Mouse (Mus musculus) small intestine, adult 2 months (tissue): ENCODE measurements at regions not wholly inside any gene's neighbourhood (a gene's known extent, or its start where the extent isn't known, plus 50 kb on each side); places are given as distances from the start of the nearest gene placed in this dataset.
A peak's percentile ranks its signal among the peaks of the same experiment; 100 is the strongest.

Experiments used
- H3K27ac ChIP-seq: fragments of 200-500 bp; 2 replicates; pipeline ENCODE4 v1.5.1; 2012; ENCODE audit warnings: low read depth, low read length, control low read depth, inconsistent platforms; ENCODE audit not compliant: insufficient read depth
- H3K27me3 ChIP-seq: fragments of 200-500 bp; 2 replicates; pipeline ENCODE4 v1.6.1; 2012; ENCODE audit warnings: mild to moderate bottlenecking, moderate library complexity, low read length, inconsistent platforms; ENCODE audit not compliant: control insufficient read depth, insufficient read depth
- H3K36me3 ChIP-seq: fragments of 200-500 bp; 2 replicates; pipeline ENCODE4 v1.6.1; 2012; ENCODE audit warnings: mild to moderate bottlenecking, low read length, control low read depth, inconsistent platforms; ENCODE audit not compliant: control insufficient read depth, insufficient read depth
- H3K4me1 ChIP-seq: fragments of 200-500 bp; 2 replicates; pipeline ENCODE4 v1.6.1; 2012; ENCODE audit warnings: low read length, inconsistent platforms, mixed read lengths; ENCODE audit not compliant: control insufficient read depth, insufficient read depth, insufficient read length
- H3K4me3 ChIP-seq: fragments of 200-500 bp; 2 replicates; pipeline ENCODE4 v1.5.1; 2012; ENCODE audit warnings: low read depth, mild to moderate bottlenecking, control low read depth, inconsistent platforms, low read length, moderate library complexity
- CTCF ChIP-seq: fragments of 200-500 bp; IDR thresholded peaks from 2 replicates; pipeline ENCODE4 v1.5.1; 2012; ENCODE audit warnings: low read depth, mild to moderate bottlenecking, control low read depth, inconsistent platforms, low read length, moderate library complexity, mixed read lengths; ENCODE audit not compliant: insufficient replicate concordance, insufficient read length; ENCODE audit errors: extremely low read depth
- POLR2A ChIP-seq: fragments of 200-500 bp; IDR thresholded peaks from 2 replicates; pipeline ENCODE4 v1.6.1; 2012; ENCODE audit warnings: low read depth, mild to moderate bottlenecking, control low read depth, inconsistent platforms, low read length, moderate library complexity
- WGBS: fragments of 180-500 bp; shearing (Covaris S2); methylation state at CpG from one replicate; pipeline ENCODE4 v1.1.7; 2018; 5-methylcytosine and 5-hydroxymethylcytosine counted together

- 89% methylated on average over 2 of the region's 2 CpGs for WGBS
- Histone ChIP-seq H3K27me3 (no peaks in the 10 kb centered on the region), H3K27ac (no peak overlapping the region), H3K4me1 (peaks cover 12% of the 10 kb centered on the region), H3K36me3 (no peaks in the 10 kb centered on the region), H3K4me3 (no peak overlapping the region)
- TF ChIP-seq CTCF (no peak), POLR2A (no peak)
Measured at GRCm38 (mm10) chr17:15195819-15196218, 154.5 kb upstream of the Gm3448 start.

- H3K27me3 ChIP-seq = no peaks in the 10 kb centered on the region
- 86% methylated on average over 7 of the region's 7 CpGs for WGBS
- H3K27ac ChIP-seq = no peak overlapping the region
- H3K4me3 ChIP-seq = no peak overlapping the region
- peaks cover 12% of the 10 kb centered on the region for H3K4me1 ChIP-seq
- H3K36me3 ChIP-seq = no peaks in the 10 kb centered on the region
- TF ChIP-seq CTCF (no peak), POLR2A (no peak)
Measured at GRCm38 (mm10) chr17:15194894-15195461, 153.6 kb upstream of the Gm3448 start.

GRCm38 (mm10) chr17:15193831-15194230 is 152.5 kb upstream of the Gm3448 start:
- Histone ChIP-seq H3K27ac (no peak overlapping the region), H3K36me3 (no peaks in the 10 kb centered on the region), H3K4me3 (no peak overlapping the region), H3K27me3 (no peaks in the 10 kb centered on the region), H3K4me1 (peaks cover 12% of the 10 kb centered on the region)
- WGBS = 74% methylated on average over 6 of the region's 6 CpGs
- TF ChIP-seq CTCF = no peak
- TF ChIP-seq POLR2A = no peak

GRCm38 (mm10) chr17:15192840-15193239 is 151.5 kb upstream of the Gm3448 start:
- Histone ChIP-seq H3K27ac (no peak overlapping the region), H3K4me1 (peaks cover 12% of the 10 kb centered on the region), H3K27me3 (no peaks in the 10 kb centered on the region), H3K4me3 (0 out of 2 replicates have a peak overlapping the region, but pooled peaks have one; percentile 2), H3K36me3 (no peaks in the 10 kb centered on the region)
- TF ChIP-seq POLR2A = no peak
- no peak for TF ChIP-seq CTCF
- 11% methylated on average over 7 of the region's 7 CpGs for WGBS

- no peaks in the 10 kb centered on the region for H3K4me1 ChIP-seq
- no peak for TF ChIP-seq CTCF
- no peak for TF ChIP-seq POLR2A
- H3K36me3 ChIP-seq = no peaks in the 10 kb centered on the region
- H3K27ac ChIP-seq = no peak overlapping the region
- no peak overlapping the region for H3K4me3 ChIP-seq
- 29% methylated on average over 5 of the region's 5 CpGs for WGBS
- H3K27me3 ChIP-seq = no peaks in the 10 kb centered on the region
Measured at GRCm38 (mm10) chr17:15185217-15185616, 143.9 kb upstream of the Gm3448 start.

GRCm38 (mm10) chr17:15183800-15184199 is 142.5 kb upstream of the Gm3448 start:
- H3K4me1 ChIP-seq = no peaks in the 10 kb centered on the region

GRCm38 (mm10) chr17:15182105-15182504 is 140.8 kb upstream of the Gm3448 start:
- 30% methylated on average over 4 of the region's 4 CpGs for WGBS
- TF ChIP-seq CTCF (no peak), POLR2A (no peak)
- Histone ChIP-seq H3K27me3 (no peaks in the 10 kb centered on the region), H3K27ac (no peak overlapping the region), H3K4me3 (no peak overlapping the region), H3K4me1 (no peaks in the 10 kb centered on the region), H3K36me3 (no peaks in the 10 kb centered on the region)

More at GRCm38 (mm10) chr17:15183800-15184199, 142.5 kb upstream of the Gm3448 start:
- Histone ChIP-seq H3K4me3 (no peak overlapping the region), H3K27ac (no peak overlapping the region), H3K27me3 (no peaks in the 10 kb centered on the region), H3K36me3 (no peaks in the 10 kb centered on the region)
- TF ChIP-seq POLR2A (no peak), CTCF (no peak)
- WGBS = 76% methylated on average over 6 of the region's 6 CpGs
